Mouse (Mus musculus): ENCODE results near the gene Pip5k1a. TPM values are rescaled to one million over a fixed set of nuclear protein-coding genes. Genes with fewer than 3 reads are reported as not detected.

Gene Pip5k1a
- polyA plus RNA-seq (2012) = 24.3 and 27.7 TPM in 2 replicates

DNA sequence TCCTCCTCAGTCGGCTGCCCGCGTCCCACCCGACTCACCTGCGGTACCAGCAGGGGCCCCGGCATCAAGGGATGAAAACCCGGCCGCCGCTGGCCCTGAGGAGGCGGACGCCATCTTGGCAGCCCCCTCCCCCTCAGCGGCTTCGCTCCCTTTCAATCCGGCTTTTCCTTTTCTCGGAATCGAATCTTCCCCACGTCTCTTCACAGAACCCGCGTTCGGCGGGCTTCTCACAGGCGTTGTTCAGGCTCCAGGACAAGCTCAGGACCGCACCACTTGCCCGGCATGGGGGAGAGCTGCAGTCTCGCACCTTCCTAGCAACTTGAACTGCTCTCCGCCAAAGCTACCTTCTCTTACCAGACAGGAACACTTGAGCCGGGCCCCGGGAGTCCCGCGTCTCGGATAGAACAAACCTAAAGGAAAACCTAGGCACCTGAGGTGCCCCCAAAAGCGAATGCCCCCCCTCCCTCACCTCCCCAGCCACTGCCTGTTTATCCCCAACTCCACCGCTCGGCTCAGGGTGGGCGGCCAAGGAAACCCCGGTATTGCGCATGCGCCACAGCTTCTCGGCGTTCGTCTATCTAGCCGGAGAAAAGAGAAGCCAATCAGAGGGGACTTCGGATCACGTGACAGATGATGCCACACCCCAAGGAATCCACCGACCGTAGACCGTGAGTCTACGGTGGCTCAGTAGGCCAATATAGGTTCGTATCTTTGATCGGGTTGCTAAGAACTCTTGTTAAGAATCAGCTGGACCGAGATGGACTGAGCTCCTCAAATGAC, at the start of gene Pip5k1a:
TSS of gene Pip5k1a (minus strand) at position 593 of the 780 bp plus-strand sequence.
- TF ChIP-seq GATA1 (IDR thresholded peaks at IDR 0.05; ENCODE audit: low read length) = no peak

- TF ChIP-seq GATA1 (IDR thresholded peaks at IDR 0.05; ENCODE audit: low read length) = no peak
Observed at GRCm38 (mm10) chr3:95153874-95154273, 47.1 kb upstream of the Pip5k1a start.

GRCm38 (mm10) chr3:95147924-95148323, 41.2 kb upstream of the Pip5k1a start:
- TF ChIP-seq GATA1 (IDR thresholded peaks at IDR 0.05; ENCODE audit: low read length) = no peak

DNA sequence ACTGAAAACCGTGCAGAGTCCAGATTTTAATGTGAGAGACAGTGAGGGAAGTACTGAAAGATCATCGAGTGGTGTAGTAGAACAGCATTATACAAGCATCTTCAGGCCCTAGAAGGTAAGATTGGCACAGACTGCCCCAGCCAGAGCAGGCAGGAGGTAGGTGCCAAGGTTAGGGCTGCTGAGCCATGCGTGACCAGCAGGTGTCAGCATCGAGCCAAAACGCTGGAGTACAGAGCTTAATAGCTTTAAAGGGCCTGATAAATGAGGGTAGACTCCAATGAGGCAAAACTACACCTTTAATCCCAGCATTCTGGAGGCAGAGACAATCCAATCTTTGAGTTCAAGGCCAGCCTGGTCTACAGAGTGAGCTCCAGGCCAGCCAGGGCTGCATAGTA, 35.9 kb upstream of the Pip5k1a start:
- no peak for TF ChIP-seq GATA1 (IDR thresholded peaks at IDR 0.05; ENCODE audit: low read length)

DNA sequence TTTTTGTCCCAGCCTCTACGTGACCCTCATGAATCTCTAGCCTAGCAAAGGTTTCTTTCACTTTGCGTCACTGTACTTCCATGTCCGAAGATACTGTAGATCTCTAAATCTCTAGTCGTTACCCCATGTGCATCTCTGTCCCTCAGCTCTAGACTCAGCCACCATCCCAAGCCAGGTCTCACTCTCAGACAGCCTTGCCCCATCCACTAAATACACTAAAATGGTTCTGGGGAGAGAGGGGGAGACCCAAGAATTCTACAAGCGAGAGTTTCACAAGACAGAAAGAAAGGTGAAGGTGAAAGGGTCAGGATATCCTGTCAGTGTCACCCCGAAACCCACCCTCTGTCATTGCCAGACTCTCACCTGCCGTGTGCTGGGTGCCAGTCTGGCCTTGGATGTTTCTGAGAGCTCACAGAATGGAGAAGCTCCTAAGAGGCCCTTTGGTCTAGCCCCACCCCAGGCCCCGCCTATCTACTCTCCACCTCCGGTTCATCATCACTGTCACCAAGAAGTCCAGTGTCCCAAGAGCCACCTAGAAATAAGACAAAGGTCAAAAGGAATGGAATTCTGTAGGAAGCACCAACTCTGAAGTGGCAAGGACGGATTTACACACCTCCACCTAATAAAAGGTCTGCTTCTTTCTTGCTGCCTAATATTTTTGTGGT, 35.4 kb upstream of the Pip5k1a start, which contains the start of gene Tnfaip8l2:
TSS of gene Tnfaip8l2 (minus strand) at position 409 of the 665 bp plus-strand sequence.
- no peak for TF ChIP-seq GATA1 (IDR thresholded peaks at IDR 0.05; ENCODE audit: low read length)

DNA sequence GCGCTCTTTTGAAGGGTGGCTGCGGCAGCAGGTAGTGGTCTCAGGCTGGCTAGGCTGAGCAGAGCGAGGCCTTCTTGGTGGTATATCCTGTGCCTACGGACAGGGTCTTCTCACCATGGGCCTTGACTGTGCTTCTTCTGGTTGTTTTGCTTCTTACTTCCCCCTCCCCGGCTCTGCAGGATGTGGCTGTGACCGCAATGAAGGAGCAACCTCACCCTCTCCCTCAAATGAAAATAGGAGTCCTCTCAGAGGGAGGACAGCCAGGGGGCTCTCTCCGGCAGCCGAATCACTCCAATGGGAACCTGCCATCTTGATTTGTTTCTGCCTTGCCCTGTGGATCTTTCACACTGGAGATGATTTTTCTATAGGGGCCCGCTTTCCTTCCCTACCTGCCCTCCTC, 34.7 kb upstream of the Pip5k1a start:
- no peak for TF ChIP-seq GATA1 (IDR thresholded peaks at IDR 0.05; ENCODE audit: low read length)

DNA sequence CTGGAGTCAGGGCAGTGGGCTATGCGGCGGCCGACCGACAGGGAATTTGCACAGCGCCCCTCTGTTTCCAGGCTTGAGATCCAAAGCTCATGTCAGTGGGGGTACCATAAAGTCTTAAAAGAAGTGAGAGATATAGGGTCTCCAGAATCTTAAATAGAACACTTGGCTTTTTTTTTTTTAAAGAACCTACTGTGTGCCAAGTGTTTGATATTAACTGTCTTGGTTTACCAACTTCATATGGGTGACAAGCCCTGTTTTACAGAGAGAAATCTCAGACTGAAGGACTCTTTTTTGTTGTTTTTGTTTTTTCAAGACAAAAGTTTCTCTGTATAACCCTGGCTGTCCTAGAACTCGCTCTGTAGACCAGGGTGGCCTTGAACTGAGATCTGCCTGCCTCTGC, 34.1 kb upstream of the Pip5k1a start:
- no peak for TF ChIP-seq GATA1 (IDR thresholded peaks at IDR 0.05; ENCODE audit: low read length)

DNA sequence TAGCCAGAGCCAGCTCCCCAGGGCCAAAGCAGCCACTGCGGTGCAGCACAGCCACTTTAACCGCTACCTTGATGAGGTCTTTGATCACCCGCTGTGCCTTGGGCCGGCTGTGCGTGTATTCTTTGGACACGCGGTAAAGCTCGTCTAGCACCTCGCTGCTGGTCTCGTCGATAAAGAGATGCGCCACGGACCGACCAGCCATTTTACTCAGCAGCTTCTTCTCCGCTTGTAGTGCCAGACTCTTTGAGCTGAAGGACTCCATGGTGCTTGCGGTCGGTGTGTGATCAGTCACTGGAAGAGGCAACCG, 33.5 kb upstream of the Pip5k1a start:
- no peak for TF ChIP-seq GATA1 (IDR thresholded peaks at IDR 0.05; ENCODE audit: low read length)

- no peak for TF ChIP-seq GATA1 (IDR thresholded peaks at IDR 0.05; ENCODE audit: low read length)
Observed at GRCm38 (mm10) chr3:95139586-95140288, 33.0 kb upstream of the Pip5k1a start.

- TF ChIP-seq GATA1 (IDR thresholded peaks at IDR 0.05; ENCODE audit: low read length) = no peak
Observed at GRCm38 (mm10) chr3:95136336-95136735, 29.6 kb upstream of the Pip5k1a start.

DNA sequence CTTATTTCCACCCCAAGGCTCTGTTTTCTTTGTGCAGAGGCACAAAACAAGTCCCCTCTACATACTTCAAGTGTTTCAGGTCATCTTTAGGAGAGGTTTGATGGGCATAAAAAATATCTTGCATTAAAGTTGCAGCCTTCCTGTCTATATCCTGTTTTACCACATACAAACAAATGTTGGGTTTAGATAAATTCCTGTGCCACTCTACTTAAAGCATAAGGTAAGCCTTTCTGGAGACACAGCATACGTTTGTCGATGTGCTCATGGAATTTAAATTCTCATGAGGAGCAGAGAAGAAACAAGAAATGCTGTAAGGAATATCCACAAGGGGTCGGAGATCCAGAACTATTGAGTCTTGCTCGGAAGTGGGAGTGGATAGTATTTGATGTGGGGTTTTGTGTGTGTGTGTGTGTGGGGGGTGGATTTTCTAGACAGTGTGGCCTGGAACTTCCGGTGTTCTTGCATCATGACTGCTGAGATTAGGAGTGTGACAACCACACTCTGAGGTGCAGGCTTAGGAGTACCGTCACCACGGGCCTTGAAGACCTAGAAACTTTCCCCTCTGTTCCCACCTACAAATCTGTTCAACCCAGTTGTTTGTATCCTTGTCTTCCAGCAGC, 28.8 kb upstream of the Pip5k1a start:
- no peak for TF ChIP-seq GATA1 (IDR thresholded peaks at IDR 0.05; ENCODE audit: low read length)

DNA sequence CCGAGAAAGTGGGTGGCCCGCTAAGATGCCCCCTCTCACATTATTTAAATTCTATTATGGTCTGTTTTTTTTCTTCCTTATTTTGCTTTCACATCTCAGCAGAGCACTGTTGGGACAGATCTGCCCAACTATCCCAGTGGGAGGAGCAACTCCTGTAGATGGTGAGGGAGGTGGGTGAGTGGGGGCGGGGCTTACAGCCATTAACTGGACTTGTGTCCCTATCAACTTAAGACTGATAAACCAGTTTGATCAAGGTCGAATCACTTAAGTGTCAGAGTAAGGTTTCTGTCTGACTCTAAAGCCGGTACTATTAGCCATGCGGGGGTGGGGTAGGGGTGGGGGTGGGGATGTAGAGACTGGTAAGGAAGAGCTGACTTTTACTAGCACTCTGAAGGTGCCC, 28.3 kb upstream of the Pip5k1a start:
- TF ChIP-seq GATA1 (IDR thresholded peaks at IDR 0.05; ENCODE audit: low read length) = no peak

- TF ChIP-seq GATA1 (IDR thresholded peaks at IDR 0.05; ENCODE audit: low read length) = no peak
Observed at GRCm38 (mm10) chr3:95133680-95134101, 27.0 kb upstream of the Pip5k1a start, which contains the start of the genes Scnm1 and Lysmd1. Scnm1 (minus strand) TSS chr3:95134011. Lysmd1 (plus strand) TSS chr3:95134088.

DNA sequence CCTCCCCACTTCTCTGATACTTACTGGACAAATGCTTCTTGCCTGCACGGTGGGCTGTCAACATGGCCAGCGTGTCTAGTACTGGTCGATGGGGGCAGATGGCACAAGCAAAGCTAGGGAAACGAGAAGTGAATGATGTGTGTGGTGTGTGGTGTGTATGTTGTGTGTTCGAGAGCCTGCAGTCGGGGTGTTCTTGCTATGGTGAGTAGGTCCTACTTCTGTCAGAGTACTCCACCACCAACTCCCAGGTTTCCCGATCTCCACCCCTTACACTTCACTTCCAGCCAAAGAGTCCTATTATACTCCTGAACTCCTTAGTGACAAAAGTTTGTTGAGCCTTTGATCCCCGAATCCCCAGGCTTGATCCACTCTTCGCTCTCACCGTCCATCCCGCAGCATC, 26.4 kb upstream of the Pip5k1a start:
- no peak for TF ChIP-seq GATA1 (IDR thresholded peaks at IDR 0.05; ENCODE audit: low read length)

GRCm38 (mm10) chr3:95130081-95130480, 23.4 kb upstream of the Pip5k1a start:
- TF ChIP-seq GATA1 (IDR thresholded peaks at IDR 0.05; ENCODE audit: low read length) = no peak

- no peak for TF ChIP-seq GATA1 (IDR thresholded peaks at IDR 0.05; ENCODE audit: low read length)
Observed at GRCm38 (mm10) chr3:95129226-95129651, 22.5 kb upstream of the Pip5k1a start.

Data from G1E-ER4 (cell line).